Mouse (Mus musculus) left cerebral cortex, adult 2 months (tissue): ENCODE measurements around the gene Lbr. TPM values are rescaled to one million over a fixed set of nuclear protein-coding genes. Genes with fewer than 3 reads are reported as not detected.

Experiments
- DNase-seq, 2 experiments: peaks; one replicate each; pipeline ENCODE4 v3.0.0; 2021 to 2022; ENCODE audit warnings: low spot score in 2 of 2, mixed read lengths in 1 of 2; ENCODE audit errors: extremely low spot score in 1 of 2
- H3K27ac ChIP-seq: fragments of 200-600 bp; 2 replicates; pipeline ENCODE4 v1.8.1; 2022
- H3K4me3 ChIP-seq: fragments of 200-600 bp; 2 replicates; pipeline ENCODE4 v1.8.1; 2022
- CTCF ChIP-seq: fragments of 200-600 bp; IDR thresholded peaks from 2 replicates; pipeline ENCODE4 v1.8.1; 2022; ENCODE audit warnings: antibody characterized with exemption, mild to moderate bottlenecking, moderate library complexity
- intact Hi-C: fragments of 180-260 bp; cut with DNase I; formaldehyde crosslinking; loops from one replicate; pipeline ENCODE4 v1.15.1; 2025
- total RNA-seq, 2 experiments: library from RNA; stranded (reverse); gene quantifications; 2 replicates each; pipeline ENCODE4 v1.2.3; 2021

Gene Lbr
- total RNA-seq, 2 experiments from 2014 or later, result 12.6 to 15.9 TPM

DNA sequence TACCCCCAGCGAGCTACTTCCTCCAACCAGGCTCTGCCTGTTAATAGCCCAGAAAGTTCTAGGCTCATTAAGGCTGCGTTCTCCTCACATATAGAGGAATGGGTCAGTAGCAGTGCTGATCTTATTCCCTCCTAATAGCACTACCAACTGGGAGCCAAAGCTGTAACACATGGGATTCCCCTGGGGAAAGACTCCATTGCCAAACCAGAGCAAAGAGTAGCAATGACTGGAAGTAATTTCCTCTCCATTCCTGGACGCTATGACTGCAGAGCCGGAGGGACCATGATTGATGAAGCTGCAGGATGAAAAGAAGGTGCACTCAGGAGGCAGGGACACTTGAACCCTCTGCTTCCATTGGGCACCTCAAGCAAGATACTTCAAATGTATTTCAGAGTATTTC, 7.6 kb upstream of the Lbr start:
- no peak for DNase-seq
- no peak overlapping the region for H3K27ac ChIP-seq
- intact Hi-C loops, result no loop called here
- no peak overlapping the region for H3K4me3 ChIP-seq
- TF ChIP-seq CTCF, result no peak

DNA sequence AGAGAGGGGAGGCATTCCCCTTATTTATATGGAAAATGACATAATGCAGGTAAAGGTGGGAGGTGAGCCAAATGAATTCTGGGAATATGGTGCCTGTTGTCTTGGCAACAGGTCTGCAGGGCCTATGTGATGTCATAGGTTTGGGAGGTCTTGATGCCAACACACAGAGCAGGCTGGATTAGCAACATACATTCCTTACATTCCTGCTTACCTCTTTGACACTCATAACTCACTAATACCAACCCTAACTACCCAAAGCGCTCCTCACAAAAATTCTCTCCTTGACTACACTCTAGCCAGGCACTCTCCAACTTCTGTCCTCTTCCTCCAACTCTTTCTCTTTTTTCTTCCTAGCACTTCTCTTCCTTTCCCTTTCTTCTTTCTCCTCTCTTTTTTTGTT, 5.4 kb upstream of the Lbr start:
- intact Hi-C loops, result no loop called here
- no peak overlapping the region for H3K27ac ChIP-seq
- no peak overlapping the region for H3K4me3 ChIP-seq
- TF ChIP-seq CTCF, result no peak
- DNase-seq, result no peak

DNA sequence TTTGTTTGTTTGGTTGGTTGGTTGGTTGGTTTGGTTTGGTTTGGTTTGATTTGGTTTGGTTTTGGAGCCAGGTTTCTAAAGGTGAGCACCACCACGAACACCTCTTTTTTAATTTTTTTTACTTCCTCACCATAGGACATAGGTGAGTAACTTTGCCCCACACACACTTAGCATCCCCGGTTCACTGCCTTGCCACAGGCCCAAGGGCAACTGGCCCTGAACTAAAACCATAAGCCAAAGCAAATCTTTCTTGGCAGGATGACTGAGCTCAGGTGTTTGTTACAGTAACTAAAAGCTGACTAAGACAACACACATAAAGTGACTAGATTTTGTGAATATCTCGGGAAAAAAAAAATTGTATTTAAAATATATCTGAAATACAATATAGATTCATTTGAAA, 4.5 kb upstream of the Lbr start:
- H3K4me3 ChIP-seq, result no peak overlapping the region
- no peak for TF ChIP-seq CTCF
- H3K27ac ChIP-seq, result no peak overlapping the region
- DNase-seq, result no peak
- intact Hi-C loops, result no loop called here

DNA sequence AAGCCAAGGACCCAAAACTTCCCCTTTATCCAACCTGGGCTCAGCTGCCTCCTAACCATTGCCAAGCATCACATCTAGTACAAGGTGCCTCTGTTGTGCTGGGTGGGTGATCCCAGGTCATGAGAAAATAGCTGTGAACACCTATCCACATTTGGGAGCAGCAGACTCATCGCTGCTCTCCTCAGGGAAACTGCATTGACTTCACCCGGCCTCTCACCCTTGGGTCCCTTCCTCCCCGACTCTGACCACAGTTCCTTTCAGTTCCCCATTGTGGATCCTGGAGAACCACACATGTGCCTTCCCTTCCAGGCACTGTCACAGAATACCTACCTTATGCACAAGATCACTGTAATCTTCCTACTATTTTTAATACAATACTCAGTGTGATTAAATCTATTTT, 2.9 kb upstream of the Lbr start:
- intact Hi-C loops, result no loop called here
- TF ChIP-seq CTCF, result no peak

DNA sequence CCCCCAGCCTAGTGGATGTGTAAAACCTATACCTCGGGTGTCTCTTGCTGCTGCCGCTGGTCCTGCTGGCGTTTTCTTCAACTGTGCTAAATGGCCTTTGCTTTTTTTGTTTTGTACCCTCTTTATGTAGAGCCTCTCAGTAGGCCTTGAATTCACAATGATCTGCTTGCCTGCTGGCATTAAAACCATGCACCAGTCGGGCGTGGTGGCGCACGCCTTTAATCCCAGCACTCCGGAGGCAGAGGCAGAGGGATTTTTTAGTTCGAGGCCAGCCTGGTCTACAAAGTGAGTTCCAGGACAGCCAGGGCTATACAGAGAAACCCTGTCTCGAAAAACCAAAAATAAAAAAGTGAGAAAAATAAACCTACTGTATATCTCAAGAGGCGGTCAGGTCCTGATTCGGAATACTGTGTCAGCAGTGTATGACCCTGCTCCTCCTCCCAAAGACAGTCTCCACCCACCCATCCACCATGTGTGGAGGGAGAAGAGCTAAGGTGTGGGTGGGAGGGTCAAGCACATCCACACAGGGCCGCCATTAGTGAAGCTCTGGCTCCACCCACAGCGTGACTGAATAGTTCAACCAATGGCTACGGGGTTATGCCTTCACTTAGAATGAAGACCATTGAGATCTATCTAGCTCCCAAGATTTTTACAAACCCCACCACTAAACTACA, 2.2 kb upstream of the Lbr start:
- no peak for TF ChIP-seq CTCF
- intact Hi-C loops, result no loop called here
- Histone ChIP-seq H3K27ac (no peak overlapping the region), H3K4me3 (no peak overlapping the region)
- DNase-seq, result no peak

More for the DNA sequence above, 2.9 kb upstream of the Lbr start:
- H3K4me3 ChIP-seq, result no peak overlapping the region
- no peak for DNase-seq
- no peak overlapping the region for H3K27ac ChIP-seq

DNA sequence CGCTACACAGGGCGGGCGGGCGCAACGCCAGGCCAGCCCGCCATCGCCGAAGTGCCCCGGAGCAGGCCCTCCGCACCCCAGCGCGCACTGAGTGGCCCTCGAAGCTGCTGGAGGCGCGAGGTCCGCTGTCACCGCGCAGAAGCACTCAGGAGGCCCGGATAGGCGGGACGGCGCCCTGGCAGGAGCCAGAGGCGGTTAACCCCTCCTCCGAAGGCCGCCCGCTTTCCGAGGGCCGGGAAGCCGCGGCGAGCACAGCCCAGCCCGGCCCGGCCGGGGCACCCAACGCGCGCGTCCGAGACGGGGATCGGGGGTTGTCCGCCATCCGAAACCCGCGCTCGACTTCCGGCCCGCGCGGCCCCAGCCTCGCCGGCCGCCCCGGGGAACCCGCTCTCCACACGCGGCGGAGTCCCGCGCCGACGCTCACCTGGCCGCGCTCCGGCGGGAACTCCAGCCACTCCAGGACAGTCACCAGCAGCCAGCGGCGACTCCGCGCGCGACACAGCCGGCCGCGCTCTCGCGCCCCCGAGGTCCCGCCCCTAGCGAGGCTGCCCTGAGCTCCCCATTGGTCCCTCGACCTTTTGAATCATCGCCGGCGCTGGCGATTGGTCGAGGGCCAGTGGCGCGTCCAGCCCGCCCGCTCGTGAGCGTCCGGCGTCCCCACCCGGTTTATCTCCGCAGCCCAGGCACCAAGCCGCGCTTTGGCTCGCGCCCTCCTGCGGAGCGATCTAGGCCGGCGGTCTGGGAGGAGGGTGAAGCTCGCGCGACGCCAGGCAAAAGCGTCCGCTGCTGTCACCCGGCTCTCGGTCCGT, 778 bp downstream of the Lbr start:
- peak; percentile 26 for TF ChIP-seq CTCF
- Histone ChIP-seq H3K27ac (peak overlapping the region; percentile 92), H3K4me3 (peak overlapping the region; percentile 87)
- intact Hi-C loops, result no loop called here
- DNase-seq, result peak; percentile 94 to 97

DNA sequence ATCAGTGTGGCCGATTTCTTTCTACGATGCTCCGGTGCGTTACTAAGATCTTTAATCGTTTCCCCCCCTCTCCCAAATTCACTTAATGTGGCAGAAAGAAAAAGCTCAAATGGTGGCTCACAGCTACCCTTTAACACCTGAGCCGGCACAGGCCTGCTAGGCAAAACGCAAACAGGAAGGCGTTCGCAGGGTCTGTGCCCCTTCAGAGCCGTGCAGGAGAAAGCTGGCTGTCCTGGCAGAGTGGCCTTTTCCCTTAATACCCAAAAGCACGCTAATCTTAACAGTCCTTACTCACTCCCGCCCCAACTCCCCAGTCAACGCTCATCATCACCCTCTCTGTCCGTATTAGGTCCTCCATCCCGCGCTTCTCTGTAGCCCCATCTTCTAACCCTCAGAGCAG, 1.4 kb downstream of the Lbr start:
- peak overlapping the region; percentile 87 for H3K4me3 ChIP-seq
- no peak for TF ChIP-seq CTCF
- peak overlapping the region; percentile 92 for H3K27ac ChIP-seq
- intact Hi-C loops, result no loop called here
- no peak for DNase-seq

DNA sequence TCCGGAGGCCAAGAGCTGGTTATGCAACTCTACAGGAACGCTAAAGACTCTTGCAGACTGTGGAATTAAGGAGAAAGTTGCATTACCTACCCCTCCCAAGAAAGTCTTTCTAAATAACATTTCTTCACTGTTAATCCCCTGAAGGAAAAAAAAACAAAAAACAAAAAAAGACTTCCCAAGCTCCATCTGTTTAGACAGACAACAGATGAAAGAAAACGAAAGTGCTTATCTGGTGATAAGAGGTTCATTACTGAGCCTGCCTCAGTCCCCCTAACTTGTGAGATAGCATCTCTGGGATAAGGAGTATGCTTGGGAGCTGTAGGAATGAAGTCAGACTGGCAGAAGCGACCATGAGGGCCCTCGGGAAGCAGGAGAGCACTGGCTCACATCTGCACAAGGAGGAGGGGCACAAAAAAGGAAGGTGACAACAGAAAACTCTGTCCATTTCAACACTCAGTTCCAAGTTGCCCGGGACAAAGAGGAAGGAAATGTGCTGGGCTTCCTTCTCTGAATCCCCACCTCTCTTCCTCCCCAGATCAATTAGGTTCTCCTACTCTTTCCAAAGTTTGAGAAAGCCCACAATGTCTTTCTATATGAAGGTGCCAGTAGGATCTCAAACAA, 3.0 kb downstream of the Lbr start:
- intact Hi-C loops, result no loop called here
- Histone ChIP-seq H3K4me3 (no peak overlapping the region), H3K27ac (no peak overlapping the region)
- no peak for TF ChIP-seq CTCF
- DNase-seq, result no peak

DNA sequence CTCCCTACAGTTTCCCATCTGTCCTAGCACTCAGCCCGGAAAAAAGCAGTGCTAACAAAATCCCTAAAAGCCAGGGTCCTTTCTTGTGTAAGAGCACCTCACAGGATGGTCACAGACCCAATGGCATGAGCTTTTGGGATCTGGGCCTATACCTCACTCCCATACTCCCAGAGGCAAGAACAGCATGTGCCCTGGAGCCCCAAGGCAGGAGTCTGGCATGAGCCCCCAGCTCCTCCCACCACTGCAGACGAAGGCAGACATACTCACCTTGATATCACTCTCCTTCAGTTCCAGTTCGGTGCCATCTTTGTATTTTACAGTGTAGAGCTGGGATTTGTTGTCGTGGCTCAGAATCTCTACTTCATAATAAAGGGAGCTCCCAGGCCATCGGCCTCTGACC, 4.7 kb downstream of the Lbr start:
- TF ChIP-seq CTCF, result no peak
- intact Hi-C loops, result no loop called here
- no peak for DNase-seq
- no peak overlapping the region for H3K27ac ChIP-seq
- H3K4me3 ChIP-seq, result no peak overlapping the region

DNA sequence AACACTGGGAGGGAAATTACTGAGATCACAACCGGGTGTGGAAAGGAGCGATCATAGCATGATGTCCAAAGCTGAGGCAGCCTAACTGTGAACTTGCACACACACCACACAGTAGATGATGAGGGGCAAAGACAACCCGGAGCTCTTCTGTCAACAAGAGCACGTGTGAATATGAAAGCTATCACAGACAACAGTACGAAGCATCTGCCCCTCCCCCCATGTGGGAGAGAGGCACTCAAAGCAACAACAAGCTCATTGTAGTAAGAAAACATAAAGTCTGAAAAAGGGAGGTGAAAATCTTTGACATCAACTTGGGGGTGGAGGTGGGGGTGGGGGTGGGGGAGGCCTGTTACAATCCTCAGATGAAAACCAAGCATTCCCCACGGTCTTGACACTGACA, 9.7 kb downstream of the Lbr start:
- DNase-seq, result no peak
- Histone ChIP-seq H3K4me3 (no peak overlapping the region), H3K27ac (no peak overlapping the region)
- no peak for TF ChIP-seq CTCF
- intact Hi-C loops, result no loop called here

DNA sequence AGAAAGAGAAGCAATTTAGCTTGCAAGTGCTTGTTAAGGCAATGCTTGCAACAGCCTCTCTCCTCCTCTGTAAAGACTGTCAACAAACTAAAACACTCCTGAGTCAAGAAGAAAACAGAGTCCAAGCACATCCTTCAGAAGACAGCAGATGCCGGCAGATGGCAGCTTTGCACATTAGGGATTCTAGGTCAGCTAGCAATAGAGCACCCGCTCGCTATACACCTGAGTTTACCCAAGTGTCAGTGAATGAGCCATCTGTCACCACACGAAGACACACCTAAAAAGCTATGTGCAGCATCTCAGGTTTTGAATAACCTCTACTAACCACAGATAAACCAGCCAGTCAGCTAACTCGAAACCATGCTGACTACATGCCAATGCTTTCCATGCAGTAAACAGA, 10.1 kb downstream of the Lbr start:
- H3K4me3 ChIP-seq, result no peak overlapping the region
- no peak overlapping the region for H3K27ac ChIP-seq
- DNase-seq, result peak in 1 of 2 experiments; percentile 30
- intact Hi-C loops, result no loop called here
- no peak; the same call in 1 of the 2 replicates for TF ChIP-seq CTCF

DNA sequence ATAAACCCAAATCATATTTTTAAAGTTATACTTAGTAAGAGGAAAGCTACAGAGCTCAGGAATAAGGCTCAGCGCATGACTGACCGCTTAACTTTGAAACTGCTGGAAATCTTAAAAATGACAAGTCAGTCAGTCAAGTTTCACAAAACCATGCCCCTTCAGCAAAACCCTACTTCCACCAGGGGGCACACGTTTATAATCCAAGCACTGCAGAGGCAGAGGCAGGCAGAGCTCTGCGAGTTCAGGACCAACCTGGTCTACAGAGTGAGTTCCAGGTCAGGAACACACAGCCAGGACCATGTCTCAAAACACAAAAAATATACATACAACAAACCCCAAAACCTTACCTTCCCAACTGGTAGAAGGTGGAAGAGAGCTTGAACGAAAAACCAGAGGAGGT, 14.5 kb downstream of the Lbr start:
- Histone ChIP-seq H3K27ac (no peak overlapping the region), H3K4me3 (no peak overlapping the region)
- intact Hi-C loops, result no loop called here
- TF ChIP-seq CTCF, result peak; percentile 18
- DNase-seq, result no peak
